Mouse (Mus musculus): ENCODE results near the gene Krtap14. TPM values are rescaled to one million over a fixed set of nuclear protein-coding genes. Genes with fewer than 3 reads are reported as not detected.

Krtap14 gene
- not detected in 2 replicates for total RNA-seq (2012; rRNA removed)

- Histone ChIP-seq H3K27ac (ENCODE audit: insufficient read depth, low read depth, low read length, poor library complexity, severe bottlenecking) (no peak within 1 kb of the TSS), H3K4me1 (ENCODE audit: control insufficient read depth in 2 of 2, insufficient read depth in 2 of 2, low read length in 2 of 2, poor library complexity in 1 of 2) (no peaks in the 10 kb centered on the region)
- in situ Hi-C loops (cut with MboI; ENCODE audit: low sequenced_read_pairs in 2 of 2, unreplicated experiment in 2 of 2) = no loop called here
Measured at GRCm38 (mm10) chr16:88826095-88826652, at the start of gene Krtap14. Gene Krtap14, minus strand, starts transcription at chr16:88826145.

GRCm38 (mm10) chr16:88874169-88874568, 48.2 kb upstream of the Krtap14 start, which contains the start of gene Krtap19-2:
Gene Krtap19-2, minus strand, starts transcription at chr16:88874269.
- no peak within 1 kb of the TSS for H3K27ac ChIP-seq (ENCODE audit: insufficient read depth, low read depth, low read length, poor library complexity, severe bottlenecking)
- no peaks in the 10 kb centered on the region for H3K4me1 ChIP-seq (ENCODE audit: control insufficient read depth in 2 of 2, insufficient read depth in 2 of 2, low read length in 2 of 2, poor library complexity in 1 of 2)
- TF ChIP-seq CHD2 (IDR thresholded peaks at IDR 0.05; ENCODE audit: low read depth, low read length) (no peak), ZNF384 (IDR thresholded peaks at IDR 0.05; ENCODE audit: low read depth, low read length) (no peak), ZC3H11A (IDR thresholded peaks at IDR 0.05; ENCODE audit: borderline replicate concordance, low read depth, low read length) (no peak), MAFK (IDR thresholded peaks at IDR 0.05; ENCODE audit: insufficient read depth, low read depth, low read length) (no peak), HCFC1 (IDR thresholded peaks at IDR 0.05; ENCODE audit: borderline replicate concordance, insufficient read depth, low read length) (no peak)
- in situ Hi-C loops (cut with MboI; ENCODE audit: low sequenced_read_pairs in 2 of 2, unreplicated experiment in 2 of 2) = no loop called here
- no peaks in the 10 kb centered on the region for H3K9me3 ChIP-seq (ENCODE audit: control insufficient read depth, insufficient read depth, low read depth, low read length)
- no peaks in the 10 kb centered on the region for H3K36me3 ChIP-seq (ENCODE audit: control insufficient read depth, insufficient read depth, low read length, poor library complexity, severe bottlenecking)
- H3K4me3 ChIP-seq (ENCODE audit: insufficient read depth in 1 of 2, low read depth in 1 of 2, low read length in 2 of 2, poor library complexity in 1 of 2, severe bottlenecking in 1 of 2) = no peak within 1 kb of the TSS
- no peak within 1 kb of the TSS for H3K9ac ChIP-seq (ENCODE audit: insufficient read depth, low read depth, low read length, poor library complexity, severe bottlenecking)
- DNase-seq (ENCODE audit: low read depth, low spot score) = no peak

More at GRCm38 (mm10) chr16:88826095-88826652, at the start of gene Krtap14:
- H3K4me3 ChIP-seq (ENCODE audit: insufficient read depth in 1 of 2, low read depth in 1 of 2, low read length in 2 of 2, poor library complexity in 1 of 2, severe bottlenecking in 1 of 2) = no peak within 1 kb of the TSS
- H3K36me3 ChIP-seq (ENCODE audit: control insufficient read depth, insufficient read depth, low read length, poor library complexity, severe bottlenecking) = no peaks in the 10 kb centered on the region
- no peak for TF ChIP-seq MAFK (IDR thresholded peaks at IDR 0.05; ENCODE audit: insufficient read depth, low read depth, low read length)
- TF ChIP-seq ZNF384 (IDR thresholded peaks at IDR 0.05; ENCODE audit: low read depth, low read length) = no peak
- no peak for TF ChIP-seq HCFC1 (IDR thresholded peaks at IDR 0.05; ENCODE audit: borderline replicate concordance, insufficient read depth, low read length)
- no peak for TF ChIP-seq CHD2 (IDR thresholded peaks at IDR 0.05; ENCODE audit: low read depth, low read length)
- no peak for TF ChIP-seq ZC3H11A (IDR thresholded peaks at IDR 0.05; ENCODE audit: borderline replicate concordance, low read depth, low read length)
- DNase-seq (ENCODE audit: low read depth, low spot score) = no peak
- H3K9me3 ChIP-seq (ENCODE audit: control insufficient read depth, insufficient read depth, low read depth, low read length) = no peaks in the 10 kb centered on the region
- H3K9ac ChIP-seq (ENCODE audit: insufficient read depth, low read depth, low read length, poor library complexity, severe bottlenecking) = no peak within 1 kb of the TSS

GRCm38 (mm10) chr16:88869311-88869710, 43.4 kb upstream of the Krtap14 start, which contains the start of gene Krtap19-1:
Gene Krtap19-1, minus strand, starts transcription at chr16:88869411.
- no peak for DNase-seq (ENCODE audit: low read depth, low spot score)
- in situ Hi-C loops (cut with MboI; ENCODE audit: low sequenced_read_pairs in 2 of 2, unreplicated experiment in 2 of 2) = no loop called here
- no peak within 1 kb of the TSS for H3K4me3 ChIP-seq (ENCODE audit: insufficient read depth in 1 of 2, low read depth in 1 of 2, low read length in 2 of 2, poor library complexity in 1 of 2, severe bottlenecking in 1 of 2)
- H3K9ac ChIP-seq (ENCODE audit: insufficient read depth, low read depth, low read length, poor library complexity, severe bottlenecking) = no peak within 1 kb of the TSS
- H3K9me3 ChIP-seq (ENCODE audit: control insufficient read depth, insufficient read depth, low read depth, low read length) = no peaks in the 10 kb centered on the region
- H3K4me1 ChIP-seq (ENCODE audit: control insufficient read depth in 2 of 2, insufficient read depth in 2 of 2, low read length in 2 of 2, poor library complexity in 1 of 2) = no peaks in the 10 kb centered on the region
- no peak within 1 kb of the TSS for H3K27ac ChIP-seq (ENCODE audit: insufficient read depth, low read depth, low read length, poor library complexity, severe bottlenecking)
- TF ChIP-seq HCFC1 (IDR thresholded peaks at IDR 0.05; ENCODE audit: borderline replicate concordance, insufficient read depth, low read length) (no peak), MAFK (IDR thresholded peaks at IDR 0.05; ENCODE audit: insufficient read depth, low read depth, low read length) (no peak), ZC3H11A (IDR thresholded peaks at IDR 0.05; ENCODE audit: borderline replicate concordance, low read depth, low read length) (no peak), CHD2 (IDR thresholded peaks at IDR 0.05; ENCODE audit: low read depth, low read length) (no peak), ZNF384 (IDR thresholded peaks at IDR 0.05; ENCODE audit: low read depth, low read length) (no peak)
- no peaks in the 10 kb centered on the region for H3K36me3 ChIP-seq (ENCODE audit: control insufficient read depth, insufficient read depth, low read length, poor library complexity, severe bottlenecking)

- no peak for DNase-seq (ENCODE audit: low read depth, low spot score)
Measured at GRCm38 (mm10) chr16:88864887-88865407, 39.0 kb upstream of the Krtap14 start.

More at GRCm38 (mm10) chr16:88864887-88865407, 39.0 kb upstream of the Krtap14 start:
- H3K36me3 ChIP-seq (ENCODE audit: control insufficient read depth, insufficient read depth, low read length, poor library complexity, severe bottlenecking) = no peaks in the 10 kb centered on the region
- in situ Hi-C loops (cut with MboI; ENCODE audit: low sequenced_read_pairs in 2 of 2, unreplicated experiment in 2 of 2) = no loop called here
- H3K4me3 ChIP-seq (ENCODE audit: insufficient read depth in 1 of 2, low read depth in 1 of 2, low read length in 2 of 2, poor library complexity in 1 of 2, severe bottlenecking in 1 of 2) = no peak overlapping the region
- H3K27ac ChIP-seq (ENCODE audit: insufficient read depth, low read depth, low read length, poor library complexity, severe bottlenecking) = no peak overlapping the region
- no peaks in the 10 kb centered on the region for H3K9me3 ChIP-seq (ENCODE audit: control insufficient read depth, insufficient read depth, low read depth, low read length)
- H3K9ac ChIP-seq (ENCODE audit: insufficient read depth, low read depth, low read length, poor library complexity, severe bottlenecking) = no peak overlapping the region
- H3K4me1 ChIP-seq (ENCODE audit: control insufficient read depth in 2 of 2, insufficient read depth in 2 of 2, low read length in 2 of 2, poor library complexity in 1 of 2) = no peaks in the 10 kb centered on the region
- TF ChIP-seq HCFC1 (IDR thresholded peaks at IDR 0.05; ENCODE audit: borderline replicate concordance, insufficient read depth, low read length) (no peak), MAFK (IDR thresholded peaks at IDR 0.05; ENCODE audit: insufficient read depth, low read depth, low read length) (no peak), ZC3H11A (IDR thresholded peaks at IDR 0.05; ENCODE audit: borderline replicate concordance, low read depth, low read length) (no peak), ZNF384 (IDR thresholded peaks at IDR 0.05; ENCODE audit: low read depth, low read length) (no peak), CHD2 (IDR thresholded peaks at IDR 0.05; ENCODE audit: low read depth, low read length) (no peak)
